Mouse (Mus musculus) neural tube, embryonic 13.5 days (tissue): ENCODE results near the gene Ercc6l. TPM values are rescaled to one million over a fixed set of nuclear protein-coding genes. Genes with fewer than 3 reads are reported as not detected.

Experiments used
- ATAC-seq: fragments of 200-750 bp; cut with Nextera tagmentation; 2 replicates; pipeline ENCODE4 v1.8.0; 2017; ENCODE audit warnings: low read depth, mild to moderate bottlenecking, moderate TSS enrichment, moderate library complexity
- H3K27ac ChIP-seq: fragments of 300-500 bp; sonication (generic); replicated peaks from 2 replicates; pipeline ENCODE4 v1.5.1; 2015; ENCODE audit warnings: moderate library complexity, mild to moderate bottlenecking, inconsistent platforms
- H3K27me3 ChIP-seq: fragments of 300-500 bp; sonication (generic); 2 replicates; pipeline ENCODE4 v1.6.1; 2015; ENCODE audit warnings: mild to moderate bottlenecking, inconsistent platforms
- H3K36me3 ChIP-seq: fragments of 300-500 bp; sonication (generic); 2 replicates; pipeline ENCODE4 v1.6.1; 2015; ENCODE audit warnings: mild to moderate bottlenecking, inconsistent platforms
- H3K4me1 ChIP-seq: fragments of 300-500 bp; sonication (generic); replicated peaks from 2 replicates; pipeline ENCODE4 v1.6.1; 2015; ENCODE audit warnings: inconsistent platforms
- H3K4me2 ChIP-seq: fragments of 300-500 bp; sonication (generic); 2 replicates; pipeline ENCODE4 v1.6.1; 2015; ENCODE audit warnings: inconsistent platforms, mild to moderate bottlenecking, moderate library complexity
- H3K4me3 ChIP-seq: fragments of 300-500 bp; sonication (generic); 2 replicates; pipeline ENCODE4 v1.5.1; 2015; ENCODE audit warnings: mild to moderate bottlenecking, inconsistent platforms
- H3K9ac ChIP-seq: fragments of 300-500 bp; sonication (generic); 2 replicates; pipeline ENCODE4 v1.6.1; 2015; ENCODE audit warnings: moderate library complexity, mild to moderate bottlenecking, inconsistent platforms
- H3K9me3 ChIP-seq: fragments of 300-500 bp; sonication (generic); 2 replicates; pipeline ENCODE4 v1.6.1; 2016; ENCODE audit warnings: inconsistent platforms
- WGBS: fragments of 180-500 bp; shearing (Covaris S2); methylation state at CpG from one replicate; pipeline ENCODE4 v1.1.7; 2015; 5-methylcytosine and 5-hydroxymethylcytosine counted together
- polyA plus RNA-seq: library from polyadenylated mRNA; unstranded; fragments of >200 nt; fragmentation: Nextera tagmentation; extraction: Ambion mirVana; gene quantifications from 2 replicates; pipeline ENCODE4 v1.2.1, GENCODE M21; 2015

Ercc6l gene
- polyA plus RNA-seq, result 2.2 and 2.8 TPM in 2 replicates

- Histone ChIP-seq H3K4me2 (peak within 1 kb of the TSS; percentile 57), H3K27ac (peak within 1 kb of the TSS; percentile 69; the same call in 1 of the 2 replicates), H3K9ac (peak within 1 kb of the TSS; percentile 60), H3K9me3 (no peaks in the 10 kb centered on the region), H3K27me3 (no peaks in the 10 kb centered on the region), H3K4me1 (0 out of 2 replicates have a peak, but pooled peaks cover 6% of the 10 kb centered on the region), H3K36me3 (no peaks in the 10 kb centered on the region), H3K4me3 (peak within 1 kb of the TSS; percentile 42)
- peak; percentile 99 for ATAC-seq
- WGBS, result 17% methylated on average over 42 of the region's 42 CpGs
Observed at GRCm38 (mm10) chrX:102156618-102157422, at the start of gene Ercc6l. TSS of gene Ercc6l (minus strand) at chrX:102157091.

GRCm38 (mm10) chrX:102190840-102191239, 33.9 kb upstream of the Ercc6l start:
- Histone ChIP-seq H3K4me2 (no peak overlapping the region), H3K27ac (no peak overlapping the region), H3K27me3 (0 out of 2 replicates have a peak, but pooled peaks cover 3% of the 10 kb centered on the region), H3K4me3 (no peak overlapping the region), H3K9ac (no peak overlapping the region), H3K4me1 (peaks cover 18% of the 10 kb centered on the region), H3K9me3 (no peaks in the 10 kb centered on the region), H3K36me3 (no peaks in the 10 kb centered on the region)
- 58% methylated on average over 1 of the region's 1 CpGs for WGBS
- no peak for ATAC-seq

GRCm38 (mm10) chrX:102189581-102189980, 32.7 kb upstream of the Ercc6l start:
- peaks cover 18% of the 10 kb centered on the region for H3K4me1 ChIP-seq
- no peak overlapping the region for H3K27ac ChIP-seq
- ATAC-seq, result 0 out of 2 replicates have a peak, but pooled peaks have one; percentile 24
- no peak overlapping the region for H3K4me2 ChIP-seq
- no peak overlapping the region for H3K9ac ChIP-seq
- 54% methylated on average over 5 of the region's 5 CpGs for WGBS
- 0 out of 2 replicates have a peak, but pooled peaks cover 4% of the 10 kb centered on the region for H3K27me3 ChIP-seq
- H3K9me3 ChIP-seq, result no peaks in the 10 kb centered on the region
- peaks cover under 1% of the 10 kb centered on the region for H3K36me3 ChIP-seq
- H3K4me3 ChIP-seq, result 0 out of 2 replicates have a peak overlapping the region, but pooled peaks have one; percentile 56

GRCm38 (mm10) chrX:102188712-102189497, 32.0 kb upstream of the Ercc6l start, which contains the start of gene Rps4x:
TSS of gene Rps4x (minus strand) at chrX:102189394.
- Histone ChIP-seq H3K9me3 (no peaks in the 10 kb centered on the region), H3K36me3 (peaks cover 7% of the 10 kb centered on the region), H3K4me1 (peaks cover 18% of the 10 kb centered on the region), H3K4me2 (peak within 1 kb of the TSS; percentile 73), H3K27ac (peak within 1 kb of the TSS; percentile 90), H3K9ac (peak within 1 kb of the TSS; percentile 84), H3K27me3 (0 out of 2 replicates have a peak, but pooled peaks cover 4% of the 10 kb centered on the region), H3K4me3 (peak within 1 kb of the TSS; percentile 56)
- 21% methylated on average over 37 of the region's 37 CpGs for WGBS
- ATAC-seq, result peak; percentile 95

- H3K27me3 ChIP-seq, result 0 out of 2 replicates have a peak, but pooled peaks cover 4% of the 10 kb centered on the region
- WGBS, result 44% methylated on average over 11 of the region's 11 CpGs
- peak overlapping the region; percentile 56 for H3K4me3 ChIP-seq
- no peaks in the 10 kb centered on the region for H3K9me3 ChIP-seq
- peaks cover 18% of the 10 kb centered on the region for H3K4me1 ChIP-seq
- H3K4me2 ChIP-seq, result peak overlapping the region; percentile 73
- peak overlapping the region; percentile 84 for H3K9ac ChIP-seq
- no peak overlapping the region for H3K27ac ChIP-seq
- peaks cover 12% of the 10 kb centered on the region for H3K36me3 ChIP-seq
- ATAC-seq, result no peak
Observed at GRCm38 (mm10) chrX:102187023-102187699, 30.3 kb upstream of the Ercc6l start.

- Histone ChIP-seq H3K4me2 (no peak overlapping the region), H3K27ac (no peak overlapping the region), H3K4me3 (no peak overlapping the region), H3K27me3 (peaks cover 9% of the 10 kb centered on the region; the same call in 1 of the 2 replicates), H3K4me1 (peaks cover 12% of the 10 kb centered on the region), H3K9ac (no peak overlapping the region), H3K9me3 (no peaks in the 10 kb centered on the region), H3K36me3 (peaks cover 12% of the 10 kb centered on the region)
- no peak for ATAC-seq
Observed at GRCm38 (mm10) chrX:102182575-102182974, 25.7 kb upstream of the Ercc6l start.

GRCm38 (mm10) chrX:102175538-102176287, 18.8 kb upstream of the Ercc6l start:
- Histone ChIP-seq H3K4me3 (no peak overlapping the region), H3K36me3 (no peaks in the 10 kb centered on the region), H3K4me1 (no peaks in the 10 kb centered on the region), H3K9me3 (no peaks in the 10 kb centered on the region), H3K9ac (no peak overlapping the region), H3K27me3 (peaks cover 5% of the 10 kb centered on the region), H3K27ac (no peak overlapping the region), H3K4me2 (no peak overlapping the region)
- no peak for ATAC-seq
- 92% methylated on average over 5 of the region's 5 CpGs for WGBS

- H3K36me3 ChIP-seq, result no peaks in the 10 kb centered on the region
- no peak overlapping the region for H3K27ac ChIP-seq
- ATAC-seq, result no peak
- WGBS, result 72% methylated on average over 3 of the region's 3 CpGs
- H3K27me3 ChIP-seq, result peaks cover 18% of the 10 kb centered on the region; the same call in 1 of the 2 replicates
- H3K4me3 ChIP-seq, result no peak overlapping the region
- no peaks in the 10 kb centered on the region for H3K9me3 ChIP-seq
- H3K4me1 ChIP-seq, result no peaks in the 10 kb centered on the region
- no peak overlapping the region for H3K4me2 ChIP-seq
- no peak overlapping the region for H3K9ac ChIP-seq
Observed at GRCm38 (mm10) chrX:102170900-102171299, 14.0 kb upstream of the Ercc6l start.

GRCm38 (mm10) chrX:102170135-102170534, 13.2 kb upstream of the Ercc6l start:
- H3K4me3 ChIP-seq, result no peak overlapping the region
- 61% methylated on average over 3 of the region's 3 CpGs for WGBS
- H3K9ac ChIP-seq, result no peak overlapping the region
- H3K4me1 ChIP-seq, result no peaks in the 10 kb centered on the region
- H3K4me2 ChIP-seq, result no peak overlapping the region
- H3K36me3 ChIP-seq, result no peaks in the 10 kb centered on the region
- no peak overlapping the region for H3K27ac ChIP-seq
- ATAC-seq, result no peak
- peaks cover 18% of the 10 kb centered on the region; the same call in 1 of the 2 replicates for H3K27me3 ChIP-seq
- H3K9me3 ChIP-seq, result no peaks in the 10 kb centered on the region

- no peak overlapping the region for H3K27ac ChIP-seq
- H3K4me2 ChIP-seq, result no peak overlapping the region
- no peaks in the 10 kb centered on the region for H3K9me3 ChIP-seq
- no peak overlapping the region for H3K4me3 ChIP-seq
- ATAC-seq, result no peak
- H3K27me3 ChIP-seq, result peaks cover 18% of the 10 kb centered on the region; the same call in 1 of the 2 replicates
- no peak overlapping the region for H3K9ac ChIP-seq
- 64% methylated on average over 1 of the region's 1 CpGs for WGBS
- no peaks in the 10 kb centered on the region for H3K4me1 ChIP-seq
- no peaks in the 10 kb centered on the region for H3K36me3 ChIP-seq
Observed at GRCm38 (mm10) chrX:102169724-102170123, 12.8 kb upstream of the Ercc6l start.

- Histone ChIP-seq H3K4me2 (no peak overlapping the region), H3K27me3 (peaks cover 18% of the 10 kb centered on the region; the same call in 1 of the 2 replicates), H3K27ac (peak overlapping the region; percentile 28; the same call in 1 of the 2 replicates), H3K36me3 (no peaks in the 10 kb centered on the region), H3K9me3 (no peaks in the 10 kb centered on the region), H3K4me1 (no peaks in the 10 kb centered on the region), H3K9ac (no peak overlapping the region), H3K4me3 (no peak overlapping the region)
- ATAC-seq, result no peak
- WGBS, result 30% methylated on average over 6 of the region's 6 CpGs
Observed at GRCm38 (mm10) chrX:102166986-102167385, 10.1 kb upstream of the Ercc6l start.
